Mouse (Mus musculus) erythroblast, embryonic 14.5 days (primary cell): ENCODE measurements at regions not wholly inside any gene's neighbourhood (a gene's known extent, or its start where the extent isn't known, plus 50 kb on each side); places are given as distances from the start of the nearest gene placed in this dataset.

Experiments
- H3K27me3 ChIP-seq: 2 replicates; pipeline ENCODE4 v1.6.1; 2012; ENCODE audit warnings: inconsistent platforms; ENCODE audit not compliant: control insufficient read depth
- H3K36me3 ChIP-seq: 2 replicates; pipeline ENCODE4 v1.6.1; 2012; ENCODE audit warnings: mild to moderate bottlenecking, inconsistent platforms; ENCODE audit not compliant: control insufficient read depth
- H3K4me1 ChIP-seq: 2 replicates; pipeline ENCODE4 v1.6.1; 2012; ENCODE audit warnings: inconsistent platforms; ENCODE audit not compliant: control insufficient read depth
- H3K4me3 ChIP-seq: replicated peaks from 2 replicates; pipeline ENCODE3; 2012; ENCODE audit warnings: moderate library complexity, mild to moderate bottlenecking, inconsistent platforms
- H3K9me3 ChIP-seq: 2 replicates; pipeline ENCODE4 v1.6.1; 2012; ENCODE audit warnings: low read length, inconsistent platforms, mixed read lengths; ENCODE audit not compliant: control insufficient read depth
- GATA1 ChIP-seq: IDR thresholded peaks from 2 replicates; pipeline ENCODE4 v1.6.1; 2012; ENCODE audit warnings: low read length, inconsistent platforms, mixed read lengths
- TAL1 ChIP-seq: IDR thresholded peaks from 3 replicates; pipeline ENCODE4 v1.6.1; 2012; ENCODE audit warnings: low read length, inconsistent platforms, mixed read lengths

DNA sequence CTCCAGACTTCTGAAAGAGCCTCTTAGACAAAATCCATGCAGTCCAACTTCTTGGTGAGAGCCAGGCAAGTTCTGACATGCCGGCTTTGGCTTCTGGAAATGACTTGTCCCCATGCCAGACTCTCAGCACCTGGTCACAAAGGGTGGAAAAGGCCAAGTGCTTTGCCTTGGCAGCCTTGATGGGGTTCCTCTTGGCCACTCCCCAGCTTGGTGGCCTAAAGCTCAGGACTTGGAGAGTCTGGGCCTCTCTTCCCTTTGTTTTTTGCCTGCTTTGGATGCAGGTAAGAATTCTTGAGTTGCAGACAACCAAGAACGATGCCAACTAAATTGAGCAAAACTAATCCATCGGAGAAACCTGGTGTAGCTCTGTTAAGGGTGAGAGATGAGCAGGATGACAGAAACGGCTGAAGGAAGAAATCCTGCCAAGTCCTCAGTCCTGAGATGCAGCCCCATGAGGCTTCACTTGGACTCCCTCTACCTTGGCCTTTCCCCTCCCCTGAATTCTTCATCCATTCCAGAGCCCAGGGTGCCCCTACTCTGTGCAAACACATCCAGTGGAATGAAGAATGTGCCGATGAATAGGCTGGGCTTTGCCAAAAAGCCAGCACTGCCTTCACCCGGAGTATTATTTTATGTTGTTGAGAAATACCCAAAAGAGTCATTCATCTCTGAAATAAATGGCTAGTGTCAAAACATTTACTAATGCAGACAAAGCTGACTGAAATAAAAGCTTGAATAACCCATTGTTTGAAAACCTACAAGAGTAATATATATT lies 228.0 kb upstream of the Irx5 start:
- Histone ChIP-seq H3K4me3 (no peak overlapping the region), H3K9me3 (no peaks in the 10 kb centered on the region), H3K4me1 (no peaks in the 10 kb centered on the region), H3K27me3 (0 out of 2 replicates have a peak, but pooled peaks cover 2% of the 10 kb centered on the region), H3K36me3 (no peaks in the 10 kb centered on the region)
- TF ChIP-seq GATA1, result no peak
- TF ChIP-seq TAL1, result no peak

DNA sequence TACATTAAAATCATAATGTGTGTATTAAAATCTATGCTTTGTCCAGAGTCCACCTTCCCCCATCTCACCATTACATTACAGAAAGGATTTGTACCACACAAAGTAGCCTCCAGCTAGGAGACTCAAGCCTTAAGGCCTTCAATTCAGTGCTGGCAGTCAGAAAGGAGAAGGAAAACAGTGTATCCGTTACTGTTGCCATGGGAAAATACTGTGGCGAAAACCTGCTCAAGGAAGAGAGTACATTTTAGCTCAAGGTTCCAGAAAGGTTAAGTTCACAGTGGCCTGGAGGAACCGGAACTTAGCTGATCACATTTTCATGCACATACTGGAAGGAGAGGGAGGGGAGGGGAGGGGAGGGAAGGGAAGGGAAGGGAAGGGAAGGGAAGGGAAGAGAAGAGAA lies 231.8 kb upstream of the Irx5 start:
- no peaks in the 10 kb centered on the region for H3K36me3 ChIP-seq

DNA sequence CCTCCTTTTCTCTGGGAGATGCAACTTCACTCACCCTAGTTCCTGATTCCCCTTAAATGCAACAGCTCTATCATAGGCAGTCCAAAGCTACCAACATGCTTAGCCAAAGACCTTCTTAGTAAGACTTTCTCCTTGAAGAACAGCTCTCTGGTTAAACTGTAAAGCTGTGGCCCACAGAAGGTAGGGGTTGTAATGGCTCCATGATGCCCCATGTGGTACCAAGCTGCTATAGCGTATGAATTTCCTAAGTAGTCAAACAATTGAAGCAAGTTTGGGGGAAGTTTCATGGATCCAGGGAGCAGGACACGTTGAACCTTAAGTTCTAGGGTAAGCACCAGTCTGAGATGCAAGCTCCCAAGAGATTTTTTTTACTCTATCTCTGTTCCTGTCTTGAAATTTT lies 236.1 kb upstream of the Irx5 start:
- no peaks in the 10 kb centered on the region for H3K4me1 ChIP-seq
- H3K4me3 ChIP-seq, result no peak overlapping the region
- H3K36me3 ChIP-seq, result no peaks in the 10 kb centered on the region
- no peaks in the 10 kb centered on the region for H3K27me3 ChIP-seq
- TF ChIP-seq GATA1 (no peak), TAL1 (no peak)
- no peaks in the 10 kb centered on the region for H3K9me3 ChIP-seq

More for the DNA sequence above, 231.8 kb upstream of the Irx5 start:
- Histone ChIP-seq H3K4me1 (no peaks in the 10 kb centered on the region), H3K9me3 (no peaks in the 10 kb centered on the region), H3K27me3 (no peaks in the 10 kb centered on the region), H3K4me3 (no peak overlapping the region)
- TF ChIP-seq TAL1 (no peak), GATA1 (no peak)

DNA sequence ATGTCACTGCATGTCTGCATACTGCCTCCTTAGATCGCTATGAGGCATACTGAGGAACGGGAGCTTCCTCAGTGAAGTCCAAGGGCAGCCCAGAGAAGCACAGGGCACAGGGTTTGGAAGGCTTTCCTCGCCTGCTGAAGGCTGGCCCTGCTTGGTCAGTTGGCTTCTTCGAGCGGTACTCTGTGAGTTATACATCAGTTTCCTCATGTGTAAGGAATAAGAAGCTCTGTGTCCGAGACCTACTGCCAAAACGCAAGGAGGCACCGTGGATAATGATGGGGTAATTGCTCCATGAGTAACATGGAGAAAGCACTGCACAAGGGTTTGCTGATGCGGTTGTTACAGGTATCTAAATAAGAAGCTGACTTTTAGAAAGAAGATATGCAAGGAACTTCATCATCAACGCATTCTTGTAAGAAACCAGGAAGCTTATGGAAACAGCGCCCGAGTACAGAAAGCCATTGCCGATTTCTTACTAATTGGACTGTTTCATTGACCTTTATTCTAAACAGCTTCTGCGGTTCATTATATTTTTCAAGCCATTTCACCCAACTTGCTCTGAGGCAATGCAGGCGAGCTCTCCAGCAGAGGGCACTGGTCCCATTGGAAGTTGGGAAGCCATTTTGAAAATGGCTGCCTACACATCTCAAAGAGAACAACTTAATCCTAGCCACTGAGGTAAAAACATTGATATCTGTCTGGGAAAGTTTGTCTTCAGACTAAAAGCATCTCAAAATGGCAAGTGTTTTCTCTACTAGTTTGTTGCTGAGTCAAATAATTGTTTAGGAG lies 241.8 kb upstream of the Irx5 start:
- TF ChIP-seq GATA1 (no peak), TAL1 (no peak)
- Histone ChIP-seq H3K4me1 (no peaks in the 10 kb centered on the region), H3K9me3 (no peaks in the 10 kb centered on the region), H3K36me3 (no peaks in the 10 kb centered on the region), H3K4me3 (no peak overlapping the region), H3K27me3 (peaks cover 13% of the 10 kb centered on the region; the same call in 1 of the 2 replicates)

DNA sequence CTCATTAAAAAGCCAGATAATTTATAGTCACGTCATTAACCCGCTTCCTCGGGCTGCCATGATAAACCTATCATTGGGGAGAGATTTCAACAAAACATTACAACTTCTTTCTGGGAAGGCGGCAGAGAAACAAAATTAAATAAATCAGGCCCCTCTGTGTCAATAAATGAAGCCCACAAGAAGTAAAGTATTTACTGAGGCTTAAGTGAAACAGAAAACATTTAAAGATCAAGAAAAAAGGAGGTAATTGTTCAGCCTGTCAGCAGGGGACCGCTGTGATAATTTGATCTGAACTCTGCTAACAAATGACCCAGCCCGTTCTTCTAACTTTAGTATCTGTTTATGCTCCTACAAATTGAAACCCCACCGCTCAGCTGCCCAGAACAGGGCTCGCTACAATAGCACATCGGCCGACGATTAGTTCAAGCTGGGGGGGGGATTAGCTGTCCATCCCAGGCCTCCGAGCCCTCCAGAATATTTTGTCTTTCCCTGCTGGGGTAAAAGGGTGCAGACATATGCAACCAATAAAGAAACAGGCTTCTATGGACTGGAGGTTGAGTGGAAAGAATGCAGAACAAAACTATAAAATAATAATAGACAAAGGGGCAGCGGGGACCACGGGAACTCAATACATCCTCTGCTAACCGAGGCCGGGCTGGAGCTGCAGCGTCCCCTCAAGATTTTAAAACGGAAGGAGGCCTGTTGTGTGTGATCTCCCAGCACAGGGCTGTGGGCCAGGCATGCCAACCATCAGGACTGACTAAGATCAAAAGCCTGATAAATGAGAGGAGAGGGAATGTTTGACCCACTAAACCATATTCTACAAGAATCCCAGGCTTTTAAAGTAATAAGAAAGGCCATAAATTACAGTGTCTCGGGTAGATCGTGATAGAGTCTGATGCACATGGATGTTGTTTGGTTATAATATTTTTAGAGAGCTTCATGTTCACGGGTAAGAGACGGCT lies 242.8 kb upstream of the Irx5 start:
- H3K9me3 ChIP-seq, result no peaks in the 10 kb centered on the region
- peaks cover 13% of the 10 kb centered on the region; the same call in 1 of the 2 replicates for H3K27me3 ChIP-seq
- no peak for TF ChIP-seq TAL1
- TF ChIP-seq GATA1, result no peak
- no peaks in the 10 kb centered on the region for H3K4me1 ChIP-seq
- no peak overlapping the region for H3K4me3 ChIP-seq
- no peaks in the 10 kb centered on the region for H3K36me3 ChIP-seq

DNA sequence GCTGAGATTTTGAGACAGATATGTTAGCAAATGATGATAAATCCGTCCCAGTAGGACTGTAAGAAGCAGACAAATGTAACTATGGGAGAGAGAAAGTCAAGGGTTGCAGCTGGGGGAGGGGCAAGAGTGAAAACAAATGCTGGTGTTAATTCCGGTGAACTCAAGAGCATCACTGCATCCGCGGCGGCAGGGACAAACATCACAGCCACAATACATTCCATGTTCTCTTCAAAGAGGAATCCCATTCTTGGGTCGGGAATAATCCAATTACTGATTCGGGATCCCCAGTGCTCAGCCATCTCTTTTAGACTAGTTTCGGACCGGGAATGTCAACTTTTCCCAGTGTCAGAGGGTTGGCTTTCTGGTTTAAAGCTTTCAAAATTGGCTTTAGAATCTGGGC lies 243.5 kb upstream of the Irx5 start:
- Histone ChIP-seq H3K27me3 (peaks cover 13% of the 10 kb centered on the region; the same call in 1 of the 2 replicates), H3K4me3 (no peak overlapping the region), H3K4me1 (no peaks in the 10 kb centered on the region), H3K36me3 (no peaks in the 10 kb centered on the region), H3K9me3 (no peaks in the 10 kb centered on the region)
- no peak for TF ChIP-seq GATA1
- TF ChIP-seq TAL1, result no peak

DNA sequence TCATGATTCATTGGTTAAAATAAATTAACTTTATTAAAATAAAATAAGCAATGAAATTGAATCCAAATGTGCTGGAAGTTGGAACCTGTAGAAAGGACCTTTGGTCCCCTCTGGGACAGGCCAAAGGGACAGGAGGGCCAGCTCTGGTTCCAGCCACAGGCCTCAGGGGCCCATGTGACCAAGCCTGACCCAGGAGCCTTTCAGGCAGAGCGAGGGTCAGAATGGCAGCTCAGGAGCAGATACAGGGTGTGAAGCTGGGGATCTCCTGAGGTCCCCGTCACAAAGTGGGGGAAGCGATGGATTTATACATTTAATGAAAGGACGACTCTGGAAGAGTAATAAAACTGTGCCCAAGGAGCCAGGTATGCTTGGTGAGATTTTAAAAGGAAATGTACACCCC lies 244.0 kb upstream of the Irx5 start:
- Histone ChIP-seq H3K27me3 (peaks cover 13% of the 10 kb centered on the region; the same call in 1 of the 2 replicates), H3K36me3 (no peaks in the 10 kb centered on the region), H3K4me1 (no peaks in the 10 kb centered on the region), H3K4me3 (no peak overlapping the region), H3K9me3 (no peaks in the 10 kb centered on the region)
- no peak for TF ChIP-seq TAL1
- TF ChIP-seq GATA1, result no peak

DNA sequence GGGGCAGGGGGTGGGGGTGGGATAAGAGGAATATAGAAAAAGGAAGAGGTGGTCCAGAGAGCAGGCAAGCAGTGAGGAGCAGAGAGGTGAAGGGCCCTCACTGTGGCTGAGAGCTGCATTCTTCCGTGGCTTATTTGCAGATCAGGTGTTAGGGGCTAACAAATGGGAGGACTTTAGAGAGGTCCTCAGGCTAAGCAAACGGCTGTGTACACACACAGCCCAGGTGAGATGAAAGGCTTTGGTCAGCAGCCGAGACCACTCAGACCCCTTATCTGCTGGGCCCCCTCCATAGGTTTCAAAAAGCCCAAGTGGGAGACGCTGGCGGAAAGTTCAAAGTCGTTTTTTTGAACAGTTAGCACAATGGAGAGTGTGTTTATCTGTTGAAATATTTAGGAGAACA lies 252.9 kb upstream of the Irx5 start:
- TF ChIP-seq TAL1, result no peak
- TF ChIP-seq GATA1, result no peak
- Histone ChIP-seq H3K27me3 (peaks cover 5% of the 10 kb centered on the region; the same call in 1 of the 2 replicates), H3K4me1 (no peaks in the 10 kb centered on the region), H3K4me3 (no peak overlapping the region), H3K9me3 (no peaks in the 10 kb centered on the region), H3K36me3 (no peaks in the 10 kb centered on the region)
